Mouse (Mus musculus): Measurements from ENCODE around the gene Zfp808.
"Not testable (repeated sequence)": the region's sequence is repeated elsewhere in the genome, so short reads cannot be mapped to it uniquely, and the experiment has no call there.

The Zfp808 gene

GRCm38 (mm10) chr13:62129432-62130171 lies at the start of gene Zfp808:
TSS of gene Zfp808 (plus strand) at chr13:62129886.
- peak; percentile 5 for DNase-seq (ENCODE audit: extremely low spot score, low read depth, low spot score)

GRCm38 (mm10) chr13:62098786-62099185 lies 30.9 kb upstream of the Zfp808 start:
- not testable (repeated sequence) for DNase-seq (ENCODE audit: extremely low spot score, low read depth, low spot score)

- not testable (repeated sequence) for DNase-seq (ENCODE audit: extremely low spot score, low read depth, low spot score)
Observed at GRCm38 (mm10) chr13:62099454-62099853, 30.2 kb upstream of the Zfp808 start.

GRCm38 (mm10) chr13:62102368-62102767 lies 27.3 kb upstream of the Zfp808 start:
- DNase-seq (ENCODE audit: extremely low spot score, low read depth, low spot score): not testable (repeated sequence)

GRCm38 (mm10) chr13:62115861-62116260 lies 13.8 kb upstream of the Zfp808 start:
- not testable (repeated sequence) for DNase-seq (ENCODE audit: extremely low spot score, low read depth, low spot score)

- DNase-seq (ENCODE audit: extremely low spot score, low read depth, low spot score): not testable (repeated sequence)
Observed at GRCm38 (mm10) chr13:62121578-62121977, 8.1 kb upstream of the Zfp808 start.

GRCm38 (mm10) chr13:62181835-62182755 lies 52.4 kb downstream of the Zfp808 start:
- DNase-seq (ENCODE audit: extremely low spot score, low read depth, low spot score): not testable (repeated sequence)

GRCm38 (mm10) chr13:62245264-62245663 lies 115.6 kb downstream of the Zfp808 start:
- no peak for DNase-seq (ENCODE audit: extremely low spot score, low read depth, low spot score)

- DNase-seq (ENCODE audit: extremely low spot score, low read depth, low spot score): not testable (repeated sequence)
Observed at GRCm38 (mm10) chr13:62255226-62255625, 125.5 kb downstream of the Zfp808 start.

- DNase-seq (ENCODE audit: extremely low spot score, low read depth, low spot score): no peak
Observed at GRCm38 (mm10) chr13:62263392-62263791, 133.7 kb downstream of the Zfp808 start.
